Mouse (Mus musculus) E14TG2a.4 (cell line): Measurements from ENCODE around the gene Sh3bp1.

Experiments used
- CTCF ChIP-seq: conservative IDR thresholded peaks from 2 replicates; pipeline ENCODE4 v1.5.1; 2014; ENCODE audit warnings: low read length
- NANOG ChIP-seq: IDR thresholded peaks from 2 replicates; pipeline ENCODE4 v1.6.1; 2014; ENCODE audit warnings: borderline replicate concordance, low read length, mixed read lengths
- POU5F1 ChIP-seq: IDR thresholded peaks from 2 replicates; pipeline ENCODE4 v1.6.1; 2014; ENCODE audit warnings: low read length, borderline replicate concordance

DNA sequence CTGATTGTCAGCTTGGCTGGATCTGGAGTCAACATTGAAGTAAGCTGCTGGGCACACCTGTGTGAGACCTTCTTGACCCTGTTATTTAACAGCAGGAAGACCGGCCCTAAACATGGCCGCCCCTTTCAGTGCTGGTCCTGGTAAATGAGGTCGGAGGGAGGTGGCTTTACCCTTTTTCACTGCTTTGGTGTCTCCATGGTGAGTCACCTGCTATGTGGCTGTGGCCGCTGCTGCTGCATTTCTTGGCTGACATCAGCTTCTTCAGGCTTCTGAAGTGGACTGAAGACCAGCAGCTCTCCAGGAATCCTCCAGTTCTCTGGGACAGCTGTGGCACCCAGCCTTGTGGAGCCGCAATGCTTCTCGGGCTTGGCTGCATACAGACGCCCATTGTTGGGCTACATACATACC is 30.7 kb upstream of the Sh3bp1 start:
- no peak for TF ChIP-seq CTCF
- no peak for TF ChIP-seq POU5F1
- no peak for TF ChIP-seq NANOG
